Mouse (Mus musculus) cerebellum, adult 9-10 months (tissue): ENCODE measurements at regions not wholly inside any gene's neighbourhood (a gene's known extent, or its start where the extent isn't known, plus 50 kb on each side); places are given as distances from the start of the nearest gene placed in this dataset.
"Not testable (repeated sequence)": the region's sequence is repeated elsewhere in the genome, so short reads cannot be mapped to it uniquely, and the experiment has no call there.

Experiments
- DNase-seq: peaks from one replicate; pipeline ENCODE4 v3.0.0; 2022

DNA sequence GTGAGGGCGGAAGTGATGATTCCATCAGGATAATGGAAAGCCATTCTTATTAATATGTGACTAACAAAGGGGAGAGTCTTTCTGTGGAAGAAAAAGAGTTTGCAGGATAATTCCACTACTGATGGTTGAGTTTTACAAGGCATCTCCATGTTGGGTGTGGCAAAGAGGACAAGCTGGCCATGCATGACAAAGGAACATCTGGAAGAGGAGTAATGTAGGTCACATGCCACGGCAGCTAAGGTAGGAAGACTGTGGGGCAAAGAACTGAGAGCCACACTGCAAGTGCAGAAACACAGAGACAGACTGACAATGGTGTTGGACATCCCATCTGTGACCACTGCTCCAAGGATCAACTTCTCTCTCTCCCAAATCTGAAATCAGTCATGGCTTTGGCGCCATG, 196.4 kb upstream of the Gdi2 start:
- no peak for DNase-seq

DNA sequence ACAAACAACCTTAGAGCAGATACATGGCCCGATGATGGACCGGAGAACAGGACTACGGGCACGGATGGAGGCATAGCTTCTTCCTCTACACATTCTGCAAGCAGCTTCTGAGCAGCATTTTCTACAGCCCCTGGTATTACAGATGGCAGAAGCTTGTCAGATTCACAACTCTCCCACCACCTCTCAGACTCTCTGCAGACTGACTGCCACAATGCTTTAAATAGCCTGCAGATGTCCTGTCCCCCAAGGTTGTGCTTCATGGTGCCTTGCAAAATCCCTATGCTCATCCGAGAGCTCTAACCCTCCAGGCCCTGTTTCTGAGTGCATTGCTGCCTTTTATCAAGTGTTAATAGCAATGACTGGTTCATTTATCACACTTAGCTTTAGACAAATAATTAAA, 194.3 kb upstream of the Gdi2 start:
- no peak for DNase-seq

DNA sequence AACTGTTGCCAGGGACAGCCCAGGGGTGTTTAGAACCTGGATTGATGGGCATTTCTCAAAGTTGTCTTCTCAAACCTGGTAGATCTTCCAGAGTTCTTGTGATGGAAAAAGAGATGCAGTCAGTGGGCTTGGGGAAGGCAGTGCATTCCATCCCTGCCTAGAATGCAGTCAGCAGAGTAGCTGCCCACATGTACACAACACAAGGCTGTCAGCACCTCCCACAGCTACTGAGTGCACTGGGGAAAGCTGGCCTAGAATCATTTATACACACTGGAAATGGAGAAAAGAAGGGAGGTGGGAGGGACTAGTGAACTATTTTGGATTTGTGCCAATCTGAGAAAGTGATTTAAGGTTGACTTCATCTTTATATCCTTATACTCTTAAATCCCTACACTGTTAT, 183.0 kb upstream of the Gdi2 start:
- DNase-seq, result not testable (repeated sequence)

DNA sequence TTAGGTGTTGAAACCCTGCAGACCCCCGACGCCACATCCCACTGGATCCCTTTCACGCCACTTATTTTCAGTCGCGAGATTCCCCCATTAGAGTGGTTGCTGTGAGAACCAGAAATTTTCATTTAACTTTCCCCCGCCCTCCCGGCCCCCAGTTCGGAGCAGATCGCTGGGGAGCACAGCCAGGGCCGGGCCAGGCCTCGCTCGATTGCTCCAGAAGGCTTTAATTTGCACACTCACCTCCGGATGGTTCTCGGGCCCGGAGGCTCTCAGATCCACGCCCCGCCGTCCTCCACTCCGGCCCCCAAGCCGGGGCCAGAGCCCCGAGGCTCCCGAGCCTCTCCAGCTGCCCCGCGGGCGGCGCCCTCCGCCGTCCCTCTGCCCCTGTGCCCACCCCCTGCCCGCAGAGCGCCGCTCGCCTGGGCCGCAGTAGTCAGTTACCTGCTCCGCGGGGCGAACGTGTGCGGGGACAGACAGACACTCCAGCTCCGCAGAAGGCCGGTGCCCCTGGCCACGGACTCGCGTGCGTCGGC, 179.7 kb upstream of the Gdi2 start:
- DNase-seq, result no peak

DNA sequence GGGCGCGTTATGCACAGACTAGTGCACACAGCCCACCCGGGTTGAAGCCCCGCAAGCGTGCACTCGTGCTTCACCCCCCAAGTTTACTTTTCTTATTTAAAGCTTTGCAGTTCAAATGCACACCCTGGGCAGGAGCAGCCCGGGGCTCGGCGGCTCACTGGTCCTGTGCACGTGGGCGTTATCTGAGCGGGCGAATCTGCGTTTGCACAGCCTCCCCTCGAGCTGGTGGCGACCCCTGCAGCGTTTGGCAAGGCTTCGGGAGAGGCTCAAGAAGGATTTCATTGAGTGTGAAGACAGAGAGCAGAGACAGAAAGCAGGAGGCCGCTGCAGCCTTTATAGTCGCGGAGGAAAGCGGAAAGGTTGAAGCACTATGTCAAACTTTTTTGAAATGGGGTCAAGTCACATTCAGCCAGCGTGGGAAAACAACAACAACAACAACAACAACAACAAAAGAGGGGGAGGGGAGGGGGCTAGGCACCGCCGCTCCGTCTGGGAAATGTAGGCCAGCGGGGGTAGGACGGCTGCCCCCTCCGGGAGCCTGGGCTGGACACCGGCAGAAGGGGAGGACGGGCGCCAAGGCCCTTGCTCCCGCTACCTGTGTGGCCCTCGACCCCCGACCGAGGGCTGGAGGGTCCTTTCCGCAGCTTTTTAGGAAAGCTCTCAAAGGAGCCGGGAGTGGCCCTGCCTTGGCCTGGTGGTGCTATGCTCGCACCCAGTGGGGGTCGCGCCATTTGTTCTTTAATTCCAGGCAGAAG, 178.7 kb upstream of the Gdi2 start:
- no peak for DNase-seq

DNA sequence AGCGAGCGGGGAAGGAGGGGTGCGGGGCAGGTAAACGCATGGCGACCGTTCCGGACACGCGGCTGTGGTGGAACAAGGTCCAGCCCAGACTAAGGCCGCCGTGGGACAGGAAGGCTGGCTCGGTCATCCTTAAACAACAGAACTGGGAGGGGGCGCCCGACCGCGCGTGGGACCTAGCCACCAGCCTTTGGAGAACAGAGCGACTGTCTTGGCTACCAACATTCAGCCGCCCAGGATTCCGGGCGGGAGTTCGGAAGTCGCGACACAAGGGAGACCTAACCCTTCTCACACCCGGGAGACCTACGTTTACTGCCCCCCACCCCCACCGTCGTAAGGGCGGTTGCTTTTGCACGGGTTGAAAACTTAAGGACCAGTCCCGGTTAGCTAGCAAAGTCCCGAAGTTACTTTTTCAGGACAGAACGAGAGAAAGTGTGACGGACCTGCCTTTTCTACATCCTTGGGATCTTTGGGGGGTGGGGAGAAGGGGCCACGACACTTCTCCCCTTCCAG, 178.1 kb upstream of the Gdi2 start:
- peak; percentile 17 for DNase-seq

DNA sequence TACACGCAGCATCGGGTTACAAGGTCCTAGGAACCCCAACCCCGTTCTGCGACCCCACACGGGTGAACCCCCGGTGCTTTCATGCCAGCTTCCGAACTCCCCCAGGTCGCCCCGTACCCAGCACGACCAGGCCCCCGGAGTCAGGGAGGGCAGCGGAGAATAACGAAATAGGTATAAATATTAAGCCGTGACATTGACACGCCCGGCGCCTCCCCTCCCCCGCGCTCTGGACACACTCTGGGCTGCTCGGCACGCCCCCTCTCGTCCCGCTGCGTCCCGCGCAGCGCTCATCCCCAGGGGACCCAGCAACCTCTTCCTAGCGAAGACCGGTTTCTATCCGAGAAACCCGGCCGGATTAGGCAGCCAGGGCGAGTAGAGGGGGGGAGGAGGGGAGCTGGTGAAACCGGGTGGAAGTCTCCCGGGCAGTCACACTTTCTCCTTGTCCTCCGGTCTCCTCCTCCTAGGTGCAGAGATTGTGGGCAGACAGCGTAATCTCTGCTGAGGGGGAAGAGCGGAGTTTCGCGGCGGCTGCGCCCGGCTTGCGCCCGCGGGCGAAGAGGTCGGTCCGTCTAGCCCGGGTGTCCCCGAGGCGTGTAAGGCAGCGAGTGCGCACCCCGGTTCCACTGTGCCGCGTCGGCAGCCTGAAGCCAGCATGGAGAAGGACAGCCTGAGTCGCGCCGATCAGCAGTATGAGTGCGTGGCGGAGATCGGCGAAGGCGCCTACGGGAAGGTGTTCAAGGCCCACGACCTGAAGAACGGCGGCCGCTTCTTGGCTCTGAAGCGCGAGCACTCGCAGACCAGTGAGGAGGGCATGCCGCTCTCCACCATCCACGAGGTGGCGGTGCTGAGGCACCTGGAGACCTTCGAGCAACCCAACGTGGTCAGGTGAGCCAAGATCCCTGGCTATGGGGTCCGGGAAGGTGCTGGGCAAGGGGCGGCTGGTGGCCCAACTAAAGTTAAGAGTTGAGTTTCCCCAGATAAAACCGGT, 177.1 kb upstream of the Gdi2 start:
- DNase-seq, result peak; percentile 35

DNA sequence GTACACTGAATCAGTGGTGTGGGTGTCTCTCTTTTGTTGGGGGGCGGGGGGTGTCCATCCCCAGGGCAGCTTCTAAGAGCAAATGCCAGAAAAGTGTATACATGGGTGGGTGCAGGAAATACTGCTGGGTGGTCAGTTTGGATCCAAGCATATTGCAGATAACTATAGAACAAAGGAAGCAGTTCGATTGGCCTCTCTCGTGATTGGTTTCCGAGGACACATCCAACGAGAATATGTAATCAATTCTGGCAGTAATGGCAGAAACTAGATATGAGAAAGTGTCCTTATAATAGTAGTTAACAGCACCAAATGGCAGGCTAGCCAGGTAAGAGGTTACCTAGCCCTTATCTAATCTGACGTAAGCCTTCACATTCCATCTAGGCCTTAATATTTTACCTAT, 165.2 kb upstream of the Gdi2 start:
- no peak for DNase-seq

DNA sequence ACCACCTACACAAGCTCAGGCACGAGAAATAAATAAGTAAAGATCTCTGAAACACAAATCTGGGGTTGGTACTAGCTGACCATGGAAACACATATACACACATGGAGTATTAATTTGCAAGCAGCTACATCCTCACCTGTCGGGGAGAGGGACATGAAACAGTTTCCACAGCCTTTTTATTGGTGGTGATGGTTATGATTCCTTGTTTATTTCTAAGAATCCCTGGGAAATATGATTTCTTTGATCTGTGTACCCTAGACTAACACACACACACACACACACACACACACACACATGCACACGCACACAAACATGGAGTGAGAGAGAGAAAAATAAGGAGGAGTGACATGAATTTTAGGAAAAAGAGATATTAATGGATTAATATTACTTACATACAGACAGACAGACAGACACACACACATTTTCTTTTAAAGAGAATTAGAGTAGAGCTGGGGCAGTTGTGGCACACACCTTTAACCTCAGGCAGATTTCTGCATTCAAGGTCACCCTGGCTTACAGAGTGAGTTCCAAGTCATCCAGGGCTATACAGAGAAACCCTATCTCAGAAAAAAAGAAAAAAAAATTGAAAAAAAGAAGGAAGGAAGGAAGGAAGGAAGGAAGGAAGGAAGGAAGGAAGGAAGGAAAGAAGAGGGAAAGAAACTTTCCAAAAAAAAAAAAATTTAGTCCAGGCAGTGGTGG, 164.2 kb upstream of the Gdi2 start:
- not testable (repeated sequence) for DNase-seq

DNA sequence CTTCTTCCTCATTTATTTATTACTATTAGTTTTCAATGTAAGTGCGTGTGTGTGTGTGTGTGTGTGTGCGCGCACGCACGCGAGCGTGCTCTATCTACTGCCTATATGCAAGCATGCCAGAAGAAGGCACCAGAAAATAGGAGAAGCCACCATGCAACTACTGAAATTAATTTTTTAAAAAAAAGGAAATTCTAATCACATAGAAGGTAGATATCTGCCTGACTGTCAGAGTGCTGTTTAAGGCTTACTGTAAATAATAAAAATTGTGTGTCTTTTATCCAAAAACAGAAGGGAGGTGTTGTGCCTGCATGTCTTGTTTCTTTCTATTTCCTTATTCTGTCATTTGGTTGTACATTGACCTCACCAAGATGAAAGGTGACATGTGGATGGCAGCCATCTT, 163.1 kb upstream of the Gdi2 start:
- no peak for DNase-seq

DNA sequence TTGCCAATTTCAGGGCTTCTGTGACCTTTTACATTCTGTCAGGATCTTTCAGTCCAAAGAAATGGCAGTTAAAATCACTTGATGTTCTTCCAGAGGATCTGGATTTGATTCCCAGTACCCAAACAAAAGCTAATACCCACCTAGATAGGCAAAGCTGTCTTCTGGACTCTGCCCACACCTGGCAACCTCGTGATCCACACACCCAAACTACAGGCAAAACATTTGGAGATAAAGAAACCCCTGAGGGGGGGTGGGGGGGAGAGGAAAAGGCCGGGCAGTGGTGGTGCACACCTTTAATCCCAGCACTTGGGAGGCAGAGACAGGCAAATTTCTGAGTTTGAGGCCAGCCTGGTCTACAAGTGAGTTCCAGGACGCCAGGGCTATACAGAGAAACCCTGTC, 160.1 kb upstream of the Gdi2 start:
- not testable (repeated sequence) for DNase-seq

DNA sequence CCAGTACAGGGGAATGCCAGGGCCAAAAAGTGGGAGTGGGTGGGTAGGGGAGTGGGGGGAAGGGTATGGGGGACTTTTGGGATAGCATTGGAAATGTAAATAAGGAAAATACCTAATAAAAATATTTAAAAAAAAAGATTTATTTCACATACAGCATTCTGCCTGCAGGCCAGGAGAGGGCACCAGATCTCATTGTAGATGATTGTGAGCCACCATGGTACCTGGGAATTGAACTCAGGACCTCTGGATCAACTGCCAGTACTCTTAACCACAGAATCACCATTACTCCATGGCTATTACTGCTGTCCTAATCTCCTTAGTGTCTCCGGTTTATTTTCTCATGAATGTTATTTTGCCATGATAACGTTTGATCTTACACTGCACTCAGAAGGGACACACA, 132.1 kb upstream of the Gdi2 start:
- DNase-seq, result not testable (repeated sequence)

DNA sequence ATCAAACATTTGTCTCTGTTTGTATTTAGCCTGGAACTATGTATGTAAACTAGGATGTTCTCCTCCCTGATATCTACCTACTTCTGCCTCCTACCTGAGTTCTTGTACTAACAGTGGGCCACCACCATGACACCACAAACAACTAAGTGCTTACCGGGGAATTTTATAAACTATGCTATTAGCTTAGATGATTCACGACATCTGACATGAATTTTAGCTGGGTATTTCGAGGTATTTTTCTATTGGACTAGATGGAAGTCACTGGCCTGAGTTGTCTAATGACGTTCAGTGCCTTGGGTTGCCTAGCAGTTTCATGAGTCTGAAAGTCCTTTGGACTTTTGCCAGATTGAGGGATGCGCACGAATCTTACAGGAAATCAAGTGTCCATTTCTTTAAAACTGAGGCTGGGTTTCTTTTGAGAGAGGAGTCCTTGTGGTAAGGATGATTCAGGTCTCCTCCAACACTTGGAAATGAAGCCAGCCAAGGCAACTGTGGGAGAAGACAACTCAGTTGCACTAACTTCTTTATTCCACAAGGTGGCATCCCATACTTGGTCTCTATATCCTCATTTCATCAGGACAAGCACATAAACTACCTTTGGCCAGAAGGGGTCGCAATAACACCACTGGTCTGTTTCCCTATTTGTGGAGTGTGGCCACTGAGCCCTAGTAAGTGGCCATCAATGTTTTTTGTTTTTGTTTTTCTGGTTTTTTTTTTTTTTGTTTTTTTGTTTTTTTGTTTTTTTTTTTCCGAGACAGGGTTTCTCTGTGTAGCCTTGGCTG, 131.4 kb upstream of the Gdi2 start:
- peak; percentile 89 for DNase-seq

DNA sequence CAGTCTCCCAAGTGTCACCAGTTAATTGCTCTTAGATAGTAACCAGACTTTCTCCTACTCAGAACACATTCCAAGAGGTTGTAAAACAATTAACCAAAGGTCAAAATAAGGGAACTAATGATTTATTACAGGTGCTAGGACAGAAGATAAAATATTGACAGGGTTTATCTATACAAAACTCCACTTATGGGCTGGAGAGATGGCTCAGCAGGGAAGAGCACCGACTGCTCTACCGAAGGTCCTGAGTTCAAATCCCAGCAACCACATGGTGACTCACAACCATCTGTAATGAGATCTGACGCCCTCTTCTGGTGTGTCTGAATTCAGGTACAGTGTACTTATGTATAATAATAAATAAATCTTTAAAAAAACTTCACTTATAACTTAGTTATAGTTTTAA, 127.6 kb upstream of the Gdi2 start:
- DNase-seq, result not testable (repeated sequence)

DNA sequence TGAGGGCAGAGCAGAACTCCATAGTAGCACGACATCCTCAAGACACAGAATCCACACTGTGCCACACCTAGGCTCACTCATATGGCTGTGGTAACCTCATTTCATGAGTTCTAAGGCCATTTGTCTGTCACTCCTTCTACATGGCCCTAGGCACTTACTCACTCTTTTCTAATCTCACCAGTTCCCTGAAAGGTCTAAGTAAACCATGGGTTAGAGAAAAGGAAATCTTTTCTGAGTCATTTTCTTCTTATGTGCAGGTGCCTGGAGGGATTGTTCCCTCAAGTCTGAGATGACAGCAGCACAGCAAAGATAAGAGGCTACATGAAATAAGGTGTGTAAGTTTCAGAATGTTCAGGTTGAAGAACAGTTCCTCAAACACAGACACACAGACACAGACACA, 120.8 kb upstream of the Gdi2 start:
- DNase-seq, result no peak

DNA sequence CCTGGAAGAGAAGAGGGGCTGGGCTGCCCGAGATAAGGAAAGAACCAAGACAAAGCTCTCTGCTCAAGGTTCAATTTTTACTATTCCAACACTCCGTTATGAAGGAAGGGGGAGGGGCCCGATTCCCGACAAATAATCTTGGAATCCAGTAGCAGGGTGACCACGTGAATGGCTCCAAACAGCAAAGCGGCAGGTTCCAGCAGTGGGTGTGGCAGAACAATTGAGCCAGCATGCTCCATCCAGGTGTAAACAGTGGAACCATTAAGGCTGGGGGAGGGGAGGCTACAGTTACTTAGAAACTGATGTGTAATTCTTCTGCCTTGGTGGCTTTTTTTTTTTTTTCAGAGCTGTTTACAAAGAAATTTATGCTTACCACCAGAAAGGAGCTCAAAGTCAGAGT, 82.5 kb upstream of the Gdi2 start:
- DNase-seq, result not testable (repeated sequence)

DNA sequence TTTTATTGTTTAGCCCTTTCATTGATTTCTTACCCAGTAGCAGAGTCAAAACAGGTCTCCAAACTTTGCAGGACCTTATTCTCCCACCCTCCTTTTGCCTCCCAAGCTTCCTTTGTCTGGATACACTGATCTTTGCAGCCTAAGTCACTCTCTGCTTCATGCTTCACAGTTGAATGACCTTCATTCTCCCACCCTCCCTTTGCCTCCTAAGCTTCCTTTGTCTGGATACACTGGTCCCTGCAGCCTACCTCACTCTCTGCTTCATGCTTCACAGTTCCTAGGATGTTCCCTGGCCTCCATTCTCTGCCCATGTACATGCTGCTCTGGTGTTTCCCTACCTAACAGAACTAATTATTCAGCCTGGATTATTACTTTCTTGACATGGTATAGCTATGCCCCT, 61.0 kb upstream of the Gdi2 start:
- DNase-seq, result no peak

DNA sequence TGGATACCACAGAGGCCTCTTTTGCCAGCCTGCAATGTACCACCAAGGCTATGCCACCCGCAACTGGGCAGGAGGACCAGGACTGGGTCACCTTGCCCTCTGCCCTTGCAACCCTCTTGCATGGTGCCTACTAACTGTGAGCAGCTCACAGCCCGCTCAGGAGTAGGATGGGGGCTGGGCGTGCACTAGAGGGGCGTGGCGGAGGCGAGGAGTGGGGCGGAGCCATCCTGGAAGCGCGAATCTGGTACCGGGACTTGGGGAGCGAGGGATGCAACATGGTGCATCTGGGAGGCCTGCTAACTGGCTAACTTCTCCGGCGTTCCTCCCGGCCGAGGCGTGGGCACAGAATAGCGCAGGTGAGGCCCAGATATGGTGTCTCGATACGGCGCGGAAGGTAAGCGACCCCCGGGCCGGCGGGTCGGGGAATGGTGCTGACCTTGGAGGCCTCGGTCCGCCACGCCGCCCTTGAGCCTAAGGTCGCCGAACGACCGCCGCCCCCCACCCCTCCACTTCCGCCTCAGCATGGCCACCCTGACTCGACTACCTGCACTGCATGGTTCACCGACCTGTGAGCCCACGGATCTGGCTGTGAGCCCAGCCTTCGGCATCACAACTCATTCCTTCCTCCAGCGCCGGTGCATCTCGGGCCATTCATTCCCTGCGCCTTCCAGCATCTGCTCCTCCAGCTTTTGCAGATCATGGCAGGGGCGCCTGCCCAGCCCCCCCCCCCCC, 59.7 kb upstream of the Gdi2 start:
- DNase-seq, result peak; percentile 78
